Mouse (Mus musculus): ENCODE measurements around the gene Elp4. TPM values are rescaled to one million over a fixed set of nuclear protein-coding genes. Genes with fewer than 3 reads are reported as not detected.

Gene Elp4
- polyA plus RNA-seq, 1 experiment from 2014 or later: 28.2 TPM

DNA sequence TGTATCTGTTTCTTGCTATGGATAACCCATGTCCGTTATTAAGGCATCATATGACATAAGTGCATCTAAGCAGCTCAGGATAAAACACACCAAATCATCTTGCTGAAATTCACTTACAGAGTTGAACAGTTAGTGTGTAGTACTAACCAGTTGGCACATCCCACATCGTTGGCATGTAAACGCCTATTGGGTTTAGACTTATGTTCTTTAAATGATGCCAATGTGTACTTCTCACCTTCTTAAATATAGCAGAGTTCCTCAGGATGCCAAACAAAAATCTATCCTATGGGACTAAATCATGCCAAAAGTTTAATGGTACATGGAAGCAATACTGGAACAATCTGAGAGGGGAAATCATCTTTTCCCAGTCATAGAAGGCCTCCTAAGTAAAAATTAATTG is 173.7 kb downstream of the Elp4 start:
- DNase-seq (ENCODE audit: low spot score) (no peak), ATAC-seq (replicated peaks; ENCODE audit: low FRiP score) (no peak)
- Histone ChIP-seq H3K9me3 (ENCODE audit: control insufficient read depth, low read length) (no peaks in the 10 kb centered on the region), H3K4me3 (ENCODE audit: low read depth, low read length) (no peak overlapping the region), H3K27me3 (replicated peaks; ENCODE audit: control insufficient read depth, insufficient read depth, low read length) (no peaks in the 10 kb centered on the region), H3K9ac (ENCODE audit: low read depth, low read length) (no peak overlapping the region), H3K4me1 (replicated peaks; ENCODE audit: control insufficient read depth, insufficient read depth, low read length) (no peaks in the 10 kb centered on the region), H3K4me2 (no peak overlapping the region), H3K36me3 (ENCODE audit: control insufficient read depth, insufficient read depth, low read length) (no peaks in the 10 kb centered on the region), H3K27ac (ENCODE audit: low read depth, low read length) (no peak overlapping the region)
- 87% methylated on average over 3 of the region's 3 CpGs for WGBS

DNA sequence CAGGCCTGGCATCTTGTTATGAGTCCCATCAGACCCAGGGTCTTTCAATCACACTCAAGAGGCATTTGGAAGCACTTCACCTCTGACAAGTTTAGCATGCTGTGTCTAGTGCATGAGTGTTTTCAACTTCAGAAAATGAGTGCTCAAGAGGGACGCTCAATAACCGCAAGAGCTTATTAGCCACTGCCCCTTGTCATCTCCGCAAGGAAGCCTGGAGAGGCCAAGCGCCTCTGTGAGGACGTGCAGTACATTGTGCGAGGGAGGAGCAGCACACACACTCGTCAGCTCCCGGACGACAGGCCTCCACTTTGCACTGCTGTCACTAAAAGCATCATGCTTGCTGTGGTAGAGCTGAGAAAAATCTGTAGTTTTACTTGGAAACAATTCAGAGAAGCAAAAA is 177.7 kb downstream of the Elp4 start:
- H3K36me3 ChIP-seq (ENCODE audit: control insufficient read depth, insufficient read depth, low read length): no peaks in the 10 kb centered on the region
- 87% methylated on average over 9 of the region's 9 CpGs for WGBS

DNA sequence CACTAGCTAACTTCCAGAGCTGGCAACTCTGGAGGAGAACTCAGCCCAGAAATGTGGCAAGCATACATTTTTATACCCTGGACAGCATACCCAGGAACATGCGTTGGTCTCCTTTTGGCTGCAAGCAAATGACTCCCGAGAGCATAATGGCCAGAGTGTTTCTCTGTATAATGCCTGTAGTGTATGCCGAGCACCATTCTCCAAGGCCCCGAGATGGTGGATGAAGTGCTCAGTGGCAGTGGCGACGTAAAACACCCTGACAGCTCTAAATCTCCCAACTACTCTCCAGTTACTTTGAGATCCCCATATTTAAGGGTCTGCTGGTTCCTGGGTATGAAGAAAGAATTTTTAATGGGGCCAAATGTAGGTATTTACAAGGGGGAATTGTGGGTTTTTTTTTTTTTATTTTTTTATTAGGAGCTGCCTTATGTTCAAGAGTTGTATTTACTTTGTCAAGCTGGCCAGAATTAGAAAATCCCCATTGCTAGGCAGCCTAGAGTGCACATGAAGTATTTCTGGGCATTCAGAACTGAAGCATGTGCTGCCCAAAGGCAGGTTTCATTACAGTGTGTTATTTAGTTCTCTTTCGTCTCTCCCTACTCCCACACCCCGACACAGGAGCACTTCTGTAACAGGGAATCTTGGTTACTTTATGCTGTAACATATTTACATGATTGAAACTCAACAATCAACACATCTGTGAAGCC is 188.8 kb downstream of the Elp4 start:
- ATAC-seq (replicated peaks; ENCODE audit: low FRiP score): no peak
- H3K9ac ChIP-seq (ENCODE audit: low read depth, low read length): no peak overlapping the region
- no peak overlapping the region for H3K4me2 ChIP-seq
- no peak overlapping the region for H3K4me3 ChIP-seq (ENCODE audit: low read depth, low read length)
- no peaks in the 10 kb centered on the region for H3K27me3 ChIP-seq (replicated peaks; ENCODE audit: control insufficient read depth, insufficient read depth, low read length)
- no peaks in the 10 kb centered on the region for H3K4me1 ChIP-seq (replicated peaks; ENCODE audit: control insufficient read depth, insufficient read depth, low read length)
- no peak overlapping the region for H3K27ac ChIP-seq (ENCODE audit: low read depth, low read length)
- no peak for DNase-seq (ENCODE audit: low spot score)
- no peaks in the 10 kb centered on the region for H3K36me3 ChIP-seq (ENCODE audit: control insufficient read depth, insufficient read depth, low read length)
- WGBS: 86% methylated on average over 8 of the region's 8 CpGs
- no peaks in the 10 kb centered on the region for H3K9me3 ChIP-seq (ENCODE audit: control insufficient read depth, low read length)

More for the DNA sequence above, 177.7 kb downstream of the Elp4 start:
- Histone ChIP-seq H3K9me3 (ENCODE audit: control insufficient read depth, low read length) (no peaks in the 10 kb centered on the region), H3K9ac (ENCODE audit: low read depth, low read length) (no peak overlapping the region), H3K27me3 (replicated peaks; ENCODE audit: control insufficient read depth, insufficient read depth, low read length) (no peaks in the 10 kb centered on the region), H3K27ac (ENCODE audit: low read depth, low read length) (no peak overlapping the region), H3K4me3 (ENCODE audit: low read depth, low read length) (no peak overlapping the region), H3K4me1 (replicated peaks; ENCODE audit: control insufficient read depth, insufficient read depth, low read length) (no peaks in the 10 kb centered on the region), H3K4me2 (no peak overlapping the region)
- ATAC-seq (replicated peaks; ENCODE audit: low FRiP score) (no peak), DNase-seq (ENCODE audit: low spot score) (no peak)

DNA sequence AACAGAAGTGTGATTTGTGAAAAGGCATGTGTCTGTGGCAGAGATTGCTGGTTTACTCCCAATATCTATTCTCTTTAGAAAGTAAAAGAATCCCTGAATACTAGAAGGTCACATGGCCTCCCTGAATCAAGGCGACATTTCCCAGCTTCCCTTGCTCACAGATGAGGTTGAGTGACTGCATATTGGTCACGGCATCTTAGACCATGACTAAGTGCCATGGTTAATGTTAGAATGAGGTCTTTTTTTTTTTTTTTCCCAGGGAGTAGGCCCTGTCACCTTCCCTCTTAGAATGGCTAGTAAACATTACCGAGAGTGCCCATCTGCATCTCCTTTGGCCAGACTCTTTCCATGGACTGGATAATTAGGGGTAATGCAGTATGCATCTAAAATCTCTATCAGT is 193.9 kb downstream of the Elp4 start:
- no peaks in the 10 kb centered on the region for H3K27me3 ChIP-seq (replicated peaks; ENCODE audit: control insufficient read depth, insufficient read depth, low read length)
- no peaks in the 10 kb centered on the region for H3K36me3 ChIP-seq (ENCODE audit: control insufficient read depth, insufficient read depth, low read length)
- no peak for ATAC-seq (replicated peaks; ENCODE audit: low FRiP score)
- no peak overlapping the region for H3K4me2 ChIP-seq
- H3K4me1 ChIP-seq (replicated peaks; ENCODE audit: control insufficient read depth, insufficient read depth, low read length): no peaks in the 10 kb centered on the region
- H3K27ac ChIP-seq (ENCODE audit: low read depth, low read length): no peak overlapping the region
- no peak overlapping the region for H3K9ac ChIP-seq (ENCODE audit: low read depth, low read length)
- 90% methylated on average over 3 of the region's 3 CpGs for WGBS
- no peak overlapping the region for H3K4me3 ChIP-seq (ENCODE audit: low read depth, low read length)
- H3K9me3 ChIP-seq (ENCODE audit: control insufficient read depth, low read length): no peaks in the 10 kb centered on the region
- DNase-seq (ENCODE audit: low spot score): no peak

DNA sequence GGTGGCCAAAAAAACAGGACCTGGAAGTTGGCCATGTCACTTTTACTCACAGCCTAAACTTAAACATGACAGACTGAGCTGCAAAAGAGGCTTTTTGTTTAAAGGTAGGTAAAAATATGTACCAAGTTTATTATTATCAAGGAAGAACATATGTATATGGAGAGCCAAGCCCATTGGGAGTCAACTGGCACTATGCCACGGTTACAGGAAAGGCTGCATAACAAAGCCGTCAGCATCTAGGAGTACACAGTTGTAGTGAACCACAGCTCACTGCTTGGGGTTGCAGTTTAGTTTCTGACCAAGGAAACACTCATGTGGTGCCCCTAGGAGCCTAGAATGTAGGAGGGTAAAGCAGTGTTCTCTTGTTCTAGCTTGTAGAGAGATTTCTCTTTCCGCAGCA is 195.2 kb downstream of the Elp4 start:
- H3K36me3 ChIP-seq (ENCODE audit: control insufficient read depth, insufficient read depth, low read length): no peaks in the 10 kb centered on the region
- DNase-seq (ENCODE audit: low spot score) (no peak), ATAC-seq (replicated peaks; ENCODE audit: low FRiP score) (no peak)
- H3K27ac ChIP-seq (ENCODE audit: low read depth, low read length): no peak overlapping the region
- H3K4me1 ChIP-seq (replicated peaks; ENCODE audit: control insufficient read depth, insufficient read depth, low read length): no peaks in the 10 kb centered on the region
- H3K4me3 ChIP-seq (ENCODE audit: low read depth, low read length): no peak overlapping the region
- 91% methylated on average over 3 of the region's 3 CpGs for WGBS
- H3K9ac ChIP-seq (ENCODE audit: low read depth, low read length): no peak overlapping the region
- H3K27me3 ChIP-seq (replicated peaks; ENCODE audit: control insufficient read depth, insufficient read depth, low read length): no peaks in the 10 kb centered on the region
- no peak overlapping the region for H3K4me2 ChIP-seq
- no peaks in the 10 kb centered on the region for H3K9me3 ChIP-seq (ENCODE audit: control insufficient read depth, low read length)

DNA sequence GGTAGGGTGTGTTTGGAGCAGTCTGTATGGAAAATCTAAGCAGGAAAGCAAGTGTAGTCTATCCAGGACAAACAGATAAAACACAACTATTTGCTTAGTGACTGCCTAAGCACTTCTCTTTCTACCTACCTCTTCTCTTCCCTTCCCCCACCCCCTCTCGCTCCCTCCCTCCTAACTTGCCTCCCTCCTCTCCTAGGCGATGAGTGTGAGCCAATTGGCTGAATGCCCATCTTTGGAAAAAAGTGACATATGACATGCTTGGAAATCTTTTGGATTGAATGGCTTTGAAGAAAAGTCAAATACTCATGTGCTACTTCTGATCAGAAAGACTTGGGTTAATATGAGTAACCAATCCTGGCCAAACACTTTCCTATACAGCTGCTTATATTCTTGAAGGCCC is 199.0 kb downstream of the Elp4 start:
- DNase-seq (ENCODE audit: low spot score) (no peak), ATAC-seq (replicated peaks; ENCODE audit: low FRiP score) (no peak)
- 65% methylated on average over 2 of the region's 2 CpGs for WGBS
- Histone ChIP-seq H3K27me3 (replicated peaks; ENCODE audit: control insufficient read depth, insufficient read depth, low read length) (no peaks in the 10 kb centered on the region), H3K4me1 (replicated peaks; ENCODE audit: control insufficient read depth, insufficient read depth, low read length) (no peaks in the 10 kb centered on the region), H3K4me3 (ENCODE audit: low read depth, low read length) (no peak overlapping the region), H3K9me3 (ENCODE audit: control insufficient read depth, low read length) (no peaks in the 10 kb centered on the region), H3K27ac (ENCODE audit: low read depth, low read length) (no peak overlapping the region), H3K9ac (ENCODE audit: low read depth, low read length) (no peak overlapping the region), H3K36me3 (ENCODE audit: control insufficient read depth, insufficient read depth, low read length) (no peaks in the 10 kb centered on the region), H3K4me2 (no peak overlapping the region)

DNA sequence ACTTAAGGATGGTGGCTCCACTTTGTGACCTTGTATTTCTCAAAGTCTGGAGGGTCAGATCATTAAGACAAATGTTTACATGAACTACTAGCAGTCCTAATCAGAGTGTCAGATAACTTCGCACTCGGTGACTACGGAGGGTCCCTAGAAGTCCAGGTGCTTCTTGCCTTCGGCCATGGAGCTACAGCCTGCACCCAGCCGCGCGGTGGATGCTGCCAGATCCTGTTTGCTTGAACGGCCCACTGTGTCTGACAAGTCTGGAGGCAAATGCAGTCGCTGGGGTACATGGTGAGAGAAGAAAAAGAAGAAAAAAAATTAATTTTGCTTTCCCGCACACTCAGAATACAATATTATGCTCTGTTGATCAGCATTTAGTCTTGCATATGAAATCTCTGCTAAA is 201.8 kb downstream of the Elp4 start:
- ATAC-seq (replicated peaks; ENCODE audit: low FRiP score) (no peak), DNase-seq (ENCODE audit: low spot score) (no peak)
- Histone ChIP-seq H3K9me3 (ENCODE audit: control insufficient read depth, low read length) (no peaks in the 10 kb centered on the region), H3K4me1 (replicated peaks; ENCODE audit: control insufficient read depth, insufficient read depth, low read length) (no peaks in the 10 kb centered on the region), H3K4me3 (ENCODE audit: low read depth, low read length) (no peak overlapping the region), H3K27me3 (replicated peaks; ENCODE audit: control insufficient read depth, insufficient read depth, low read length) (no peaks in the 10 kb centered on the region), H3K27ac (ENCODE audit: low read depth, low read length) (no peak overlapping the region), H3K4me2 (no peak overlapping the region), H3K36me3 (ENCODE audit: control insufficient read depth, insufficient read depth, low read length) (no peaks in the 10 kb centered on the region), H3K9ac (ENCODE audit: low read depth, low read length) (no peak overlapping the region)
- 82% methylated on average over 10 of the region's 10 CpGs for WGBS

DNA sequence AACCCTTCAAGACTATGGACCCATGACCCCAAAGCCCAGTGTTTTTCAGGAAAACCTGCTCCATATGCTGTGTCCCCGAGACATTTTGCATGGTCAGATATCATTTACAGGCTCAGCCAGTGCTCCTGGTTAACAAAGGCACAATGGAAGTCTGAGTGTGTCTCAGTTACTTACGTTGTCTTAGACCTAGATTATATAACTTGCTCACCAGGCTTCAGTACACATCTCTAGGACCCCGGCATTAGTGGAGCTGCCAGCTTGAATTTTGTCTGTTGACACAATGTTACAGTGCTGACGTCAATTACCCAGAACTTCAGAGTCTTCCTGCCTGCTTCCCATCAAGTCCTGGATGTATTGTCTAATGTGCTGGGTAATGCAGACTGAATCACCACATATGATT is 202.6 kb downstream of the Elp4 start:
- ATAC-seq (replicated peaks; ENCODE audit: low FRiP score): no peak
- no peak overlapping the region for H3K9ac ChIP-seq (ENCODE audit: low read depth, low read length)

DNA sequence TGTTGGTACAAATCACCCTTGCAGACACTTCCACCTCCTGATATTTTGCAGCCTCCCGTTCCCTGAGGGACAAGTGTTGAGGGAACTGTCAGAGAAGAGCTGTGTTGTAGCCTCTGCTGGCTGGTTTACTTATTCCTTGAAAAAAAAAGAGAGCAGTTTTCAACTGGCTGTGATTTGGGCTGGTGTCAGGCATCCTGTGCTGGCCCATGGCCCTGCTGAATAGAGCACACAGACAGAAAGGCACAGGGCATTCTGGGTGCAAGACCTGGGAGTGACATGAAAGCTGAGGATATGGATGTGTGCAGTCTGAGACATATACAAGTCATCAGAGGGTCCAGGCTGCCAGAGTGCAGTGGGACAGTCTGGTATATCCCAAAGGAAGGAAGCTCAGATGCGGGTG is 205.7 kb downstream of the Elp4 start:
- ATAC-seq (replicated peaks; ENCODE audit: low FRiP score): no peak
- H3K4me2 ChIP-seq: no peak overlapping the region
- 82% methylated on average over 2 of the region's 2 CpGs for WGBS
- no peak overlapping the region for H3K4me3 ChIP-seq (ENCODE audit: low read depth, low read length)
- no peak overlapping the region for H3K27ac ChIP-seq (ENCODE audit: low read depth, low read length)
- peaks cover 1% of the 10 kb centered on the region; the same call in 1 of the 2 replicates for H3K27me3 ChIP-seq (replicated peaks; ENCODE audit: control insufficient read depth, insufficient read depth, low read length)
- no peak for DNase-seq (ENCODE audit: low spot score)
- H3K9me3 ChIP-seq (ENCODE audit: control insufficient read depth, low read length): no peaks in the 10 kb centered on the region
- H3K9ac ChIP-seq (ENCODE audit: low read depth, low read length): no peak overlapping the region
- no peaks in the 10 kb centered on the region for H3K36me3 ChIP-seq (ENCODE audit: control insufficient read depth, insufficient read depth, low read length)
- H3K4me1 ChIP-seq (replicated peaks; ENCODE audit: control insufficient read depth, insufficient read depth, low read length): no peaks in the 10 kb centered on the region

More for the DNA sequence above, 202.6 kb downstream of the Elp4 start:
- Histone ChIP-seq H3K36me3 (ENCODE audit: control insufficient read depth, insufficient read depth, low read length) (no peaks in the 10 kb centered on the region), H3K27ac (ENCODE audit: low read depth, low read length) (no peak overlapping the region), H3K27me3 (replicated peaks; ENCODE audit: control insufficient read depth, insufficient read depth, low read length) (no peaks in the 10 kb centered on the region), H3K9me3 (ENCODE audit: control insufficient read depth, low read length) (no peaks in the 10 kb centered on the region), H3K4me3 (ENCODE audit: low read depth, low read length) (no peak overlapping the region), H3K4me1 (replicated peaks; ENCODE audit: control insufficient read depth, insufficient read depth, low read length) (no peaks in the 10 kb centered on the region), H3K4me2 (no peak overlapping the region)
- 78% methylated on average over 4 of the region's 4 CpGs for WGBS
- DNase-seq (ENCODE audit: low spot score): no peak
